Mouse (Mus musculus): Measurements from ENCODE around the gene Cntn2. TPM values are rescaled to one million over a fixed set of nuclear protein-coding genes. Genes with fewer than 3 reads are reported as not detected.

The Cntn2 gene
- polyA plus RNA-seq, 1 experiment from 2014 or later = 38.9 TPM

DNA sequence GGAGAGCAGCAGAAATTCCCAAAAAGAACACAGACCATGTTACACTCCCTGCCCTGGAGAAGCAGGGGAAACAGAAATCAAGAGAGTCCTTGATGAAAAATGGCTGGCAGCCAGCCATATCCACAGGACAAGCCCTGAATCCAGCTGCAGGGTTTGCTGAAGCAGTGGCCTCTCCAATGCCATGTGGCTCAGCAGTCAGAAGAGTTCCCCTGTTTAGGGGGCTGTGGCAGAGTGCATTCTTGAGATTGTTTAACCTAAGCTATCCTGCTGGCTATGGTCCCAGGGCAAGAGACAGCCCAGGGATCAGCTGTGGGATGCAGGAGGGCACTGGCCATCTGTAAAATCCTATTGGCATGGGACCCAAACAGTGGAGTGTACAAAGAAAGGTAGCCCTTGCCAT, 74.1 kb downstream of the Cntn2 start:
- H3K4me1 ChIP-seq = no peaks in the 10 kb centered on the region
- no peak overlapping the region for H3K4me2 ChIP-seq
- no peak overlapping the region for H3K4me3 ChIP-seq
- no peak overlapping the region for H3K27ac ChIP-seq
- H3K9ac ChIP-seq = no peak overlapping the region
- no peaks in the 10 kb centered on the region for H3K27me3 ChIP-seq (replicated peaks)
- 0 out of 2 replicates have a peak, but pooled peaks cover 2% of the 10 kb centered on the region for H3K36me3 ChIP-seq (replicated peaks)
- ATAC-seq (replicated peaks) = no peak
- no peaks in the 10 kb centered on the region for H3K9me3 ChIP-seq

DNA sequence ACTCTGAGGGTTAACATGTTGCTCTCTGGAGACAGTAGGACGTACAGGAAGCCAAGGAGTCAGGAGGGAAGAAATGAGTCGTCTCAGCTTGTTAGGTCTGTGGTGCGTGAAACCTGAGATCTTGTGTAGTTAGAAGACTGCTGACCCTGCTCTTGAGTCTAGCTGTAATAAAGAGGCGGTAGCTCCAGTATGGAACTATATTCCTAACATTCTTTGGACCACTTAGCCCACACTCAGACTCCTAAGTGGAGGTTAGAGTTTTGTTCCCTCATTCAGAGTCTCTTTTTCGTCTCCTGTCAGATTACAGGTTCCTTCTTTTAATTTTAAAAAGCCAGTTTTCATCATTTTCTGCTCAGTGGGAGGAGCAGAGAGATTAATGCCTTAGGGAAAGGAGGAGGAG, 78.4 kb downstream of the Cntn2 start:
- WGBS = 89% methylated on average over 5 of the region's 5 CpGs
- Histone ChIP-seq H3K9ac (no peak overlapping the region), H3K36me3 (replicated peaks) (peaks cover 17% of the 10 kb centered on the region; the same call in 1 of the 2 replicates)

More for the DNA sequence above, 78.4 kb downstream of the Cntn2 start:
- H3K4me3 ChIP-seq = no peak overlapping the region
- no peaks in the 10 kb centered on the region for H3K4me1 ChIP-seq
- H3K9me3 ChIP-seq = no peaks in the 10 kb centered on the region
- H3K4me2 ChIP-seq = no peak overlapping the region
- H3K27me3 ChIP-seq (replicated peaks) = no peaks in the 10 kb centered on the region
- no peak for ATAC-seq (replicated peaks)
- no peak overlapping the region for H3K27ac ChIP-seq

Other genes starting within 250 kb of the Cntn2 start
- gene Klhdc8a, start 244.6 kb downstream of the Cntn2 start, polyA plus RNA-seq (2015; fragmentation: Nextera tagmentation; extraction: Ambion mirVana) = 10.7 and 11.5 TPM in 2 replicates
- gene Nuak2, start 227.1 kb downstream of the Cntn2 start, polyA plus RNA-seq (2015; fragmentation: Nextera tagmentation; extraction: Ambion mirVana) = 26.1 and 27.9 TPM in 2 replicates
- 38.4 and 39.4 TPM in 2 replicates for gene Tmcc2, start 152.0 kb downstream of the Cntn2 start, polyA plus RNA-seq (2015; fragmentation: Nextera tagmentation; extraction: Ambion mirVana)
- 12.1 and 12.4 TPM in 2 replicates for gene Dstyk, start 125.7 kb downstream of the Cntn2 start, polyA plus RNA-seq (2015; fragmentation: Nextera tagmentation; extraction: Ambion mirVana)
- 46.5 and 50.3 TPM in 2 replicates for gene Rbbp5, start 65.9 kb downstream of the Cntn2 start, polyA plus RNA-seq (2015; fragmentation: Nextera tagmentation; extraction: Ambion mirVana)
- gene Tmem81, start 37.0 kb downstream of the Cntn2 start, polyA plus RNA-seq (2015; fragmentation: Nextera tagmentation; extraction: Ambion mirVana) = 0.99 and 1.0 TPM in 2 replicates
- 46.0 and 52.3 TPM in 2 replicates for gene Nfasc, start 198.5 kb upstream of the Cntn2 start, polyA plus RNA-seq (2015; fragmentation: Nextera tagmentation; extraction: Ambion mirVana)

All from midbrain, embryonic 15.5 days (tissue).